Mouse (Mus musculus): ENCODE measurements around the gene Cltc. TPM values are rescaled to one million over a fixed set of nuclear protein-coding genes. Genes with fewer than 3 reads are reported as not detected.
"Not testable (repeated sequence)": the region's sequence is repeated elsewhere in the genome, so short reads cannot be mapped to it uniquely, and the experiment has no call there.

The Cltc gene
- 100 to 1,000 TPM; 283 to 302 (median 294) TPM for total RNA-seq (2022)

DNA sequence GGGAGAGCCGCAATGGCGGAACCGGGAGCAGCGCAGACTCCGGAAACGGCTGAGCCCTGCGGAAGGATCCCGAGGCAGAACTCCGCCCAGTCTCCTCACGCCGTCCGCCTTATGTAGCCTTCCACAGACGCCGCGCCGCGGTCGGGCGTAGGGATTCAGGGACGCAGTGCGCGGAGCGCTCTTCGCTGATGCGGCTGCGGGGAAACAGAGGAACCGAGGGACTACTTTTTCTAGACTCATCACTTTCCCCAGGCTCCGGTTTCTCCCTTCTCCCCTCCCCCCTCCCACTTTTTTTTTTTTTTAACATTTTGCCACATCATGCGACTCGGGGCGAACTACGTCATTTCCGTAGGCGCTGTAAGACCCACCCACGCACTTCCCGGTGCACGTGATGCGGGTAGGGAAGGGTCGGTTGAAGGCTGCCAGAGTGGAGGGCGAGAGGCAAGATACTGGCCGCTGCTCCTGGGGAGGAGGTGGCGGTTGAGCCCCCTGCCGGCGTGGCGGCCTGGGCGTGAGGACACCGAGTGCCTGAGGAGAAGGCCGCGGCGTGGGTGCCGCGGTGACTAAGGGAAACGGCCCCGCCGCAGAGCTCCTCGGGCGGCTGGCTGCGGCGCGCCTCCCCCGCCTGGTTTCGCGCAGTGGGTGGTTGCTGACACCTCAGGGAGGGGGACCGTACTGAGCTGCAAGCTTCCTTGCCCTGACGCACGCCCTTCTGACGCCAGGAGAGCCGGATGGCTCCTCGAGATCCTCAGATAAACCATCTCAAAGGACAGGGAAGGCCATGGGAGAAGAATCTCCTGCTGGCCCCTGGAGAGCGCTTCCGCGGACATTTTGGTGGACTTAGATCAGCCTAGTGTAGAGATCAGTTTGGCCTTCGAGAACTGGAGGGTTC, at the start of gene Cltc:
TSS of gene Cltc (minus strand) at position 86 of the 892 bp plus-strand sequence.
- peak; percentile 95 for DNase-seq

DNA sequence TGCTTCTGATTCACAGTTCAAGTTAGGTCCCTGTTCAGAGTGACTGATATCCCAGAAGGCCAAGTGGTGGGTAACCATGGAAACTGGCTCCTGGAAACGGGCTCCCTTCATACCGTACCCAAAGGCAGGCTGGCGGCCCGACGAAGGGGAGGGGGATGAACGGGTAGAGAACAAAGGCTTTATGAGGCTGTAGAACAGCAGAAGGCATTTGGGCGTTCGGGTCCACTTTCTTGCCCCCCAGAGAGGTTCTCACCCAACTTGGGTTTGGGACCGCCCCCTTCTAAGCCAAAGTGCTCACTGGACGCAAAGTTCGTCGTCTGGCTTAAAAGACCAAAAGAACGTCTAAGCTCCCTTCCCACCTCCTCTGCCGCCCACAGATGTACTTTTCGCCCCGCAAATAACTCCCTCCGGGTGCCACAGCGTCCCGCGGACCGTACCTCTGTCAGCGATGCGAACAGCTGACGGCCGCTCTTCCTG, 49.7 kb upstream of the Cltc start:
- peak; percentile 52 for DNase-seq

DNA sequence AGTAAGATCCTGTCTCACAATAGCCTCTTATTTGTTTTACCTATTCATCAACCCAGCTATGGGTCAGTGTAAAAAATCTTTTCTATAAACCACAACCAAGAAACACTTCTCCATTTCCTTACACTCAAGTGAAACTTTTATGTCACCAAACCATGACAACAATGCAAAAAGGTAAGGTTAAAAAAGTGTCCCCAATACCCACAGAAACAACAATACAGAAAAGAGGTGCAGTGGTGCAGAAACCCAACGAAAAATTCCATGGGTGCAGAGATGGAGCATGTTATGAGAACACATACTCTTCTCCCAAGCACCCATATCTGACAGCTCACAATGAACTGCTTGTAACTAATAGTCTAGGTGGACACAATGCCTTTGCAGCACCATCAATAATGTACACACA, 36.8 kb upstream of the Cltc start:
- no peak for DNase-seq

DNA sequence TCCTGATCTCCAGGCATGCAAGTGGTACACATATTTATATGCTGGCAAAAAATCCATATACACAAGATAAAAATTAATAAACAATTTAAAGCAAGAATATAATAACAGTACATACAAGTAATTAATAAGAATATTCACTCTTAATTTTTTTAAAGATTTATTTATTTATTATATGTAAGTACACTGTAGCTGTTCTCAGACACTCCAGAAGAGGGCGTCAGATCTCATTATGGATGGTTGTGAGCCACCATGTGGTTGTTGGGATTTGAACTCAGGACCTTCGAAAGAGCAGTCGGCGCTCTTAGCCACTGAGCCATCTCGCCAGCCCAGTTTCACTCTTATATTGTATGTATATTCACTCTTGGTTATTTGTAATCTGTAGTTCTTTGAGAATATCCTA, 30.1 kb upstream of the Cltc start:
- not testable (repeated sequence) for DNase-seq

DNA sequence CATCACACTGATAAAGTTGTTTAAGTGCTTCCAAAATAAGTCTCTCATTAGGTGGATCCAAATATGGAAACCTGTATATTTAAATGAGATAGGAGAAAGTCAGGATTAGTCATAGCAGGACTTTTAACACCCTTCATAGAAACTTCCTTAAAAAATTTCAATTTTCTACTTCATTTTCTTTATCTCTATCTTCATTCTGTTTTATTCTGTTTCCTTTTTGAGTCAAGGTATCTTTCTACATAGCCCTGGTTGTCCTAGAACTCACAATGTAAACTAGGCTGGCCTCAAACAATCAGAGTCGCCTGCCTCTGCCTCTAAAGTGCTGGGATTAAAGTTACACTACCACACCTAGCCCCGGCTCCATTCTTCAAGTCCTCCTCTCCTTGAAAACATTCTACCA, 28.4 kb upstream of the Cltc start:
- DNase-seq = no peak

DNA sequence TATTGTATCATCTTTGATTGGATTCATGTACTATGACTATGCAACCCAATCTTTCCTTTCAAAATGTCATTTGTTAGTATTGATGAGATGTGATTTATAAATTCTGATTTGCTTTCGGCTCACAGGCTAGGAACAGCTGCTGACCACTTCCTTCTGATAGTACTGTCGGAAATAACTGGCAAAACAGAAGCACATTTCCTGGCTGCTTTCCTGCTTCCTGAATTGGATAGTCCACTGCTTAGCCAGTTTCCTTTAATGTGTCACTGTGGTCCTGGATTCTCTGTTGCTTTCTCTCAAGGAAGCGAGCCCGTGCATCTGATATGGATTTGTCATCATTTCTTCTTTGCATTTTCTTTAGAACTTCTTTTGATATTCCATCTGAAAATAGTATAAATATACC, 12.5 kb upstream of the Cltc start:
- DNase-seq = no peak

DNA sequence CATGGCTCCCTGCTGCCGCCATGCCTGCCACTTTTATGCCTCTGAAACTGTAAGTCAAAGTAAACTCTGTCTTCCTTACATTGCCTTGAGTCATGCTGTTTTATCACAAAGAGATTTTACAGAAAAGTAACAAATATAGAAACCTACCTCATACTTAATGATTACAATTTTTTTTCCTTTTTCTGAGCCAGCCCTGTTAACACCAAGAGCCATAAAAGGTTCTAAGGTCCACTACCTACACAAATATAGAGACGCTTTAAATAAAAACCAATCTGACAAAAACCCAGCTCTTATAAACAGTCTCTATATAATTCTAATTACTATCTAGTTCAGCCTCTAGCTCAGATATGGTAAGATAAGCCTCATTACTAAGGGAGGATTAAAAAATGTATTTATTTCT, 7.1 kb upstream of the Cltc start:
- no peak for DNase-seq

DNA sequence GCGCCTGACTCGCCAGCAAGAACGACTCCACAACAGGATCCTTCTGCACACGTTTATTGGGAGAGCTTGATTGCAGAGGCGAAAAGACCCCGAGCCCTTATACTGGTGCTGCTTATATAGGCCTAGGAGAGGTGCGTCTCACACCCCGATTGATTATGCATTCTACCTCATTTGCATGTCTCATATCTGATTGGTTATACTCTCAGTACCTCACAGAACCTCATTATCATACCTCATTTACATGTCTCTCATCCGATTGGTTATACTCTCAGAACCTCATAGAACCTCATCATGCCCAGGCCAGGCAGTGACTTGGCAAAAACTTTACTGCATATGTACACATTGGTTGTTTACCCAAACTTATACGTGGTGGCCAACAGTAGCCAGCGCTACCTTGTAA, 5.8 kb upstream of the Cltc start:
- not testable (repeated sequence) for DNase-seq

DNA sequence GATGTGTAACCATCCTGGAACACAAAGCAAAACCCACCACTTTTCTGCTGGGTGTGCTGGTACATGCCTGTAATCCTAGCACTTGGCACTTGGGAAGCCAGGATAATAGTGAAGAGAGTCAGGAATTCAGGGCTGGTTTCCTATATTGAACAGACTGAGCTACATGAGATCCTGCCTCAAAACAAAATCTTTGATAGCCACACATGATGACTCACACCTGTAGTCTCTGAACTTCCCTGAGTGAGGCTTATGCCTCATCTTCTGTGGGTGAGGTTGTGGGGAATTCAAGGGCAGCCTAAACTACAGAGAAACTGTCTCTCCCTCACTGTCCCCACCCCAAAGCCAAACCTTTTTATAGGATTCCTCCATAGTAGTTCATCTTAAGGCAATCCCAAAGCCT, 3.0 kb upstream of the Cltc start:
- no peak for DNase-seq

DNA sequence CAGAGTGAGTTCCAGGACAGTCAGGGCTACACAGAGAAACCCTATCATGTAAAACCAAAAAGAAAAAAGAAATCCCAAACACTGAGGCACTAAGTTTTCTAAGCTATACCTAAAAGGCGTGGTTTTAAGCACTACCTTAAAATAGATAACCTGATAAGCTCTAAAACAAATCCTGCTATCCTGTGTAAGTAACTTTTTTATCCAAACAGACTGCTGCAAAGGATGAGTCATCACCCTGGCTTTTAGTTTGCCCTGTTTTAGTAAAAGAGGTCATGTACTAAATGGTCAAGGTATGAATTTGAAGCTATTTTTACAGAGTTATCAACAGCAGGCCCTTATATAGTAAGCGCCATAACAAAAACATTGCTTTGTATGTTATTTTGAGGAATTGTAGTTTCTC, 2.5 kb upstream of the Cltc start:
- DNase-seq = no peak

DNA sequence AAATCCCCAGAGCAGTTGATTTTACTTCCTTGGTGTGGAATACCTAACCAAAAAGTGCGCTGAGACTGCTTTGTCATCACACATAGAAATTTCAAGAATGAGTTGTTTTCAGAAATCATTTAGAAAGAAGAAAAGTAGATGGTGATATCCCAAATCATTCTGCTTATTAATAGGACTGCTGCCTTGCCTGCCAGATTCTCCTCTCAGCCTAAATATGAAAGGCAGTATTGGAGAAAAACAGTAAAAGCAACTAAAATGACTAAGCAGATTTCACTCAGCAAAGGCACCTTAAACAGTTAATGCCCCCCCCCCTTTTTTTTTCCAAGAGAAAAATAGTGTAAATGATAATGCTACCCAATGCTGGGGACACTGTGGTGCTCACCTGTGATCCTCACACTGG, 1.9 kb upstream of the Cltc start:
- no peak for DNase-seq

DNA sequence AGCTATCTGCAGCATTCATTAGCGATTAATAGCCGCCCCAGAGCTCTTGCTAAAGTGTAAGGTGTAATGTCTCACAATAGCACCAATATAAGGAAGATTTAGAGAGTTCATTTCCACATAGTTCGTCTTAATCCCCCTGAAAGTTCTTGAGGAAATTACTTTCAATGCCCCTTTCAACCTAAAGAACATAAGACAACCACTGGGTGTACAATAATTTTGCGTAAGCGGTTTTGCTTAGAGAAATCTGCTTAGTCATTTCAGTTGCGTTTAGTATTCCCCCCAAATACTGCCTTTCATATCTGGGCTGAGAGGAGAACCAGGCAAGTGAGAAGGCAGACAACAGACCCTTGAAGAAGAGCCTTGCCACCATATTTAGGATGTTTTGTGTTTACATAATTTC, 1.2 kb upstream of the Cltc start:
- DNase-seq = no peak

DNA sequence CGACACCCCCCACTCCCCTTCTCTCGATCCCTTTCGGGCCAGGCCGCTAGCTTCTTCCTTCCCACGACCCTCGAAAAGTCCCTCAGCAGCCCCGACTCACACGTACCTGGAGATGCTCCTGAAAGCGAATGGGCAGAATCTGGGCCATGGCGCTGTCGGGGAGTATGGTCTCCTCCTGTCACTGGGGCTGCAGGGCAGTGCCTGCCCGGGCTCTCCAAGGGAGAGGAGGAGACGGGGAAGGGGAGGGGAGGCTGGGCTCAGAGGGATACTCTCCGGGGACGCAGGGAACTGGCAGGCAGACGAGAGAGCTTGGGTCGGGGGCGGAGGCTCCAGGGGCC, 254 bp downstream of the Cltc start:
- DNase-seq = no peak

DNA sequence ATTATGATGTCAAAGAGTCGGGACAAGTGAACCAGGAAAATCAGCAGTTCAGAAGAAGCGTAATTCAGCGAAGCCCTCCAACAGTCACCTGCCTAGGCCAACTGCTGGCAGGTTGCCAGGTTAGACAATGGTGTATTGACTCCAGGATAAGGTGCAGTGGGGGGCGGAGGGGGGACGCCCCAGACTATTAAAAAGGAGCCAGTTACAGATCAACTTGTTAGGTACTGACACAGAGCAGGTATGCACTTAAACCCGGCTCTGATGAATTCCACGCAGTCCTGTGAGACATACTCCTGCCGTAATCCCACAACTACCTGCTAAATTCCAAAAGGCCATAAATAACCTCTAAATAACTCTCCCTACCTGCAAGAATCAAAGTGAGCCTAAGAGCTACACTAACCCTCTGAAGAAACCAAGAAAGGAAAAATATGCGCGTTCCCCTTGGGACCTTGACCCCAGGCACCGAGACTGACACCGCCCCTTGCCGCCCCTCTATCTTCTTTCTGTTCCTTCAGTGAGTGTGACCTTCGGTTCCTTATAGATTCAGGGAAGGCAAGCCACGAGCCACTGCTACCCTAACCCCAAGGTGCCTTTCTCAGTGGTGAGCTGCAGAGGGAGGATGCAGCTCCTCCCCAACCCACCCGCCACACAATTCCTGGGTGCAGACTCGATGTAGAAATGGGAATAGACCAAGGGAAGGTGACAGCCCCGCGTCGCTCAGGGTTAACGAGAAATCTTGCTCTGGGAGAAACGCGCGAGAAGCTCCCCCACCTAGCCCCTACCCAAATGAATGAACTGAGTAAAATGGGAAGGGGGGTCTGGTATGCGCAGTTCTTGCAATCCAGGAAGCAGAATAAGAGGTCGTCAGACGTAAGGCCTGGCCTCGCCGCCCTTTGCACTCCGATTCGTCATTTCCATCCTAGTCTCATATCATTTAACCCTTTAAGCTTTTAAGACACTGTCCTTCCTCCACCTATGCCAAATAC, 916 bp downstream of the Cltc start:
- peak; percentile 55 for DNase-seq

DNA sequence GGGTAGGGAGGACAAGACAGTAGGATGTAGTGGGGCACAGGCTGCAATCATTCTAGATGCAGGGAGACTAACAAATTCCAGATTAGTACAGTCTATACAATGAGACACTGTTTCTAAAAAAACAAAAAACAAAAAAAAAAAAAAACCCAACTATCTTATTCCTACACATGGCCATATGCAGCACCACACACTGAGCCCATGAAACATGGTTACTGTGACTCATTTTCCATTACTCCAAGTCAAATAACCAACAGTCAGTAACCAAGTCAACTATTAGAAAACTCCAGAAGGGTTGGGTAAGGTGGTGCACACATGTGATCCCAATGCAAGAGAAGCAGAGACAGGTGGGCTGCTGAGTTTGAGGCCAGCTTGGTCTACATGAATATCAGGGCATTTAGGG, 5.0 kb downstream of the Cltc start:
- DNase-seq = no peak

DNA sequence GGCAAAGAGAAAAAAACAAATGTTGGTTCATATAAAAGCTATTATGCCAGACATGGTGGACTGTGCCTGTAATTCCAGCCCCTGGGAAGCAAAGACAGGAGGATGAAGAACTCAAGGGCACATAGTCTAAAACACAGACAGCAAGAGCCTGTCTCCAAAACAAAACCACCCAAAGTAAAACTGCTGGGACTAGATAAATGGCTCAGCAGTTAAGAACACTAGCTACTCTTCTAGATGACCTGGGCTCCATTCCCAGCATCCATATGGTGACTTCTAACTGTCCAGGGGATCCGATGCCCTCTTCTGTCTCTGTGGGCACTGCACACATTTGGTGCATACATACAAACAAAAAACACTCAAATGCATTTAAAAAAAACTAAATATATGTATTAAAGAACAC, 6.4 kb downstream of the Cltc start:
- DNase-seq = no peak

DNA sequence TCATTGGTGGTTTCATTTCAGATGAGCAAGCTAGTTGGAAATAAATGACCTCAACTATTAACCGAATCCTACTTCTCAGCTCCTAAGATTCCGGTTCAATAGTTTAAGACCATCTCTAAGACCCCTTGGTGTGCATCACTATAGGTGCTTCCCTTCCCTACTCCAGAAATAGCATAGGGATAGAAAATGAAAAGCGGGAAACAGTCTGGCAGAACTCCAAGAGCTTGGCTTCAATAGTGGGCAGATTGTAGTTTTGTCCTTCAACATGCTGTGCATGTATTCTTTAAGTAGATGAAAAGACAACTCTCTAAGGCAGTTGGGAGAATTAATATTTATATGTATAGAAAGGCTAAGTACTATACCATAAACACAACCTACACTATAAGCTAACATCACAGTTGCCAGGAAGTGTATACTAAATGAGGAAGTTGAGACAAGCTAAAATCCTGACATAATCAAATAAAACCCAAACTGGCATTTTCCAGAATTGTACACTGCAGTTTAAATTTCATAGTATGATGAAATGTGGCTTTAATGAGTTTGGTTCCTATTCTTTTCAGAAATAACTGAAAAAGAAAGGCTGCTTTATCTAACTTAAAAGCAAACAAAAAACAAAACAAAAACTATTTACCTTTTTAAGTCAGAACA, 7.5 kb downstream of the Cltc start:
- no peak for DNase-seq

DNA sequence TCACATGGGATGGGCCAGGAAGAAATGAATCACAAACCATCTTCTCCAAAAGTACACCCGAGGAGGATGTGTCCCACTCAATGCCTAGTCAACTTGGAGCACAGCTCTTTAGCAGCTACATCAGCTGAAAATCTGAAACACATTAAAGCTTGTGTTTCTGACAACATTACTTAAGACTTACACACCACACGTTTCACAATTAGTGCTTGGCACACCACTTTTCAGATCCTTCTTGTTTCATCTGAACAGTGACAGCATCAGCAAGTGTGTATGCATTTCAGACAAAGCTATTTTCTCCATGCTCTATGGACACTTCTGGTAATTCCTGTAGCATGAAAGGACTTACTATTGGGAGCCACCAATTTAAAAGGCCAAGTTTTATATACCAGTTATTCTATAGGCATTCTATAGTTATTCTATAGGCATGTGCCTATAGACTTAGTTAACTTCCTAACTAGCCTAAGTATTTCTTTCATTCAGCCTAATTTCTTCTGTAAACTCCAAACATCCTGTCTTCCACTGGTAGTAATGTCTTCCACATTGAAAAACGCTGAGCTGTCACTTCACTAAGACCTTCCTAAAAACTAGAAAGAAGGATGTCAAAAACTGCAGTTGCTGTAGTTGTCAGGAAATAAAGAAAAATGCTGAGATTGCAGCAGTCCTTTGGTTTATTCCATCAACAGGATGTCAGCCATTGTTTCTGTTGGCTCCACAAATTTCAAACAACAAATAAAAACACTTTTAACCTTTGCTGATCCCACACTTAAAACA, 11.5 kb downstream of the Cltc start:
- no peak for DNase-seq

DNA sequence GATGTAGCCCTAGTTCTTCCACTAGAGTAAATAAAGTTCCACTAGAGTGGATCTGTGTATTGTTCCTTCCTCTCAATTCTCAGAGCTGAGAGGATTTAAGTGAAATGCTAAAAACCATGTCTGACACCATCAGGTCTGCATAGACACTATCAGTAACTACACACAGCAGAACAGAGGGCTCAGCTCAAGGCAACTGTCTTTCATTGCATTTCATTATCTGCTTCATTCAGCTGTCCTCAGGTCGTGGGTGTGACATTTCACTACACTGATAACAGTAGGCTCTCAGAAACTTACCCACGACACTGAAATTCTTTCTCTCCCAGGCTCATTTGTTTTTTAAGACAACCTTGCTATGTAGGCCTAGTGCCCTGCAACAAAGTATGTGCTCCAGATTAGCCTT, 14.8 kb downstream of the Cltc start:
- no peak for DNase-seq

DNA sequence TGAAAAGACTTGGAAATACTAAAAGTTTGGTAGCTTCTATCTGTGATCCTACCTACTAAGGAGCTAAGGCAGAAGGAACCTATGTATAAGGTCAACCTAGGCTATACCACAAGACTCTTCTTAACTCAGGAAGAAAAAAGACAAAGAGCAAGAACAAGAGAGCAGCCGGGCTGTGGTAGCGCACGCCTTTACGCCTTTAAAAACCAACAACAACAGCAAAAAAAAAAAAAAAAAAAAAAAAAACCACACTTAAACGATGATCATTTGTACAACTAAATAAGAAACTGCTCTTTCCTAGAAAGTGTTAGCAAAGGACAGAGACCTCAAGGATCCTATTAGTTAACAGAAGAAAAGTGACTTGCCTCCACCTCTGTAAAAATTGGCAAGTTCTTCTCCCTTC, 15.9 kb downstream of the Cltc start:
- DNase-seq = no peak

DNA sequence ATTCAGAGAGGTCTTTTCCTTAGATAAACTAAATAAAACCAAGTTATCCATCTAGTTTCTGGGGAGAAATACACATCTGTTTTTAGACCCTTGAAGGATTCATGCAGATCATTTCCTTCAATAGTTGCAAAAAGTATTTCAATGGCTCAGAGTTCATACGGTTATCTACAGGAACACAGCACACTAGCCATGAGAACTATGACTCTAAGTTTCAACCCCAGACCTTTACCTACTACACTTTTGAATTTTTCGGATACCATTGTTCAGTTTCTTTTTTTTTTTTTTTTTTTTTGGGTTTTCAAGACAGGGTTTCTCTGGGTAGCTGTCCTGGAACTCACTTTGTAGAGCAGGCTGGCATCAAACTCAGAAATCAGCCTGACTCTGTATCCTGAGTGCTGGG, 17.9 kb downstream of the Cltc start:
- no peak for DNase-seq

DNA sequence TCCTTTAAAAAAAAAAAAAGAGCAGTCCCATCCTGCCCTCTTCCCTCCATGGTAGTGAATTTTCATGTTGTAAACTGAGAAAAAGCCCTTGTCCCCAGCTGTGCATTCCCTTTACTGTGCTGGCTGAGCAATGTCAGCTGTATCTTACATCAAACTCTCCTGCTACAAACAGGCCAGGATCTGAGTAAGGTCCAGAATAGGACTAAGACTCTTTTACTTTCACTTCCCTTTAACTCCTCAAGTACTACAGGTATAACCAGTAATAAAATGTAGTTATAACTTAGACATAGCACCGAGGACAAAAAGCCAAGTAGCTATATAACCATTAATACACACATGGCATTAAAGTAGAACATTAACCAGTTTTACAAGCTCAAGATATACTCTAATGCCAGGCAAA, 18.4 kb downstream of the Cltc start:
- DNase-seq = no peak
